Mouse (Mus musculus) megakaryocyte, embryonic 14.5 days (primary cell): ENCODE measurements at regions not wholly inside any gene's neighbourhood (a gene's known extent, or its start where the extent isn't known, plus 50 kb on each side); places are given as distances from the start of the nearest gene placed in this dataset.

ENCODE experiments used
- FLI1 ChIP-seq: IDR thresholded peaks from 2 replicates; pipeline ENCODE4 v1.6.1; 2012; ENCODE audit warnings: low read length, inconsistent platforms, mixed read lengths
- GATA1 ChIP-seq: IDR thresholded peaks from 3 replicates; pipeline ENCODE4 v1.6.1; 2012; ENCODE audit warnings: mixed read lengths, low read length, inconsistent platforms, borderline replicate concordance

GRCm38 (mm10) chr7:95613736-95614135 is 557.3 kb upstream of the Tenm4 start:
- TF ChIP-seq GATA1 (no peak), FLI1 (no peak)
